Mouse (Mus musculus): Measurements from ENCODE around the gene Olfr353.

GRCm38 (mm10) chr2:36936821-36937220, 44.1 kb upstream of the Olfr353 start, which contains the start of gene Olfr356:
- TF ChIP-seq CTCF (IDR thresholded peaks at IDR 0.05; ENCODE audit: borderline replicate concordance, extremely low read depth, insufficient read depth, insufficient read length) (no peak), POLR2A (IDR thresholded peaks at IDR 0.05; ENCODE audit: borderline replicate concordance, extremely low read depth, insufficient read depth, insufficient read length, poor library complexity, severe bottlenecking) (no peak)
